ENCODE assay signal across 19 mouse cellular contexts in the genomic region with DNA sequence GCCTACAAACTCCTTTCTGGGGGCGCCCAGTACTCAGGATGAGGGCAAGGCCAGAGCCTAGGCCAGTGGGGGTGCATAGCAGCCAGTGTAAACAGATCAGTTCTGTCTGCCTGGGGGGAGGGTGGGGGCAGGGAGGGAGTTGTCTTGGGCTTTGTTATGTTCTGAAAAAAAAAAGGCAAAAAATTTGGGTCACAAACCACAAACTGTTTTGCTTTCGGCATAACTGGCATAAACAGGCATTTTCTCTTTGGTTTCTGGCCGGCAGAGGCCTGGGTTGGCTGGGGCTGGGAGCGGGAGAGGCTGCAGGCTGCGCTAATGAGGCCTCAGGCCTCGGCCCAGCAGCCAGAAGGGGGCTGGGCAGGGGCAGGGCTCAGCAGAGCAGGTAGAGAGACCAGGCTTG. TPM values are rescaled to one million over a fixed set of nuclear protein-coding genes. Genes with fewer than 3 reads are reported as not detected.
DNase-seq lines count a peak whose midpoint lies in the region; ATAC-seq lines count a peak whose summit lies in the region.
"Had no signal": no experiment of that assay in that cellular context is flagged by ENCODE, and none has a peak within 500 bp of the region (broad histone marks: within the 10 kb centered on the region; RNA-seq: fewer than 3 reads in every experiment).

No protein-coding gene starts in this region.

- H3K4me3 ChIP-seq in forebrain, embryonic 11.5 days (ENCODE audit: low read depth, low read length), result no peak overlapping the region
- no peak overlapping the region for H3K4me3 ChIP-seq in forebrain, embryonic 15.5 days
- H3K4me3 ChIP-seq in liver, embryonic 12.5 days, result no peak overlapping the region
- no peak overlapping the region for H3K4me3 ChIP-seq in liver, embryonic 13.5 days (replicated peaks)
- H3K4me3 ChIP-seq: erythroblast, embryonic 14.5 days; heart, adult 2 months had no signal

- ATAC-seq in forebrain, embryonic 11.5 days (replicated peaks; ENCODE audit: low FRiP score), result no peak
- no peak for ATAC-seq in forebrain, embryonic 15.5 days (replicated peaks)
- ATAC-seq in liver, embryonic 12.5 days, result no peak
- ATAC-seq in liver, embryonic 13.5 days (ENCODE audit: low read depth), result 0 out of 2 replicates have a peak, but pooled peaks have one; percentile 24
- ATAC-seq: lung, postnatal 0 days; midbrain, embryonic 16.5 days had no signal

- no peak overlapping the region for H3K9ac ChIP-seq in forebrain, embryonic 11.5 days (ENCODE audit: low read length)
- no peak overlapping the region for H3K9ac ChIP-seq in forebrain, embryonic 15.5 days (replicated peaks)
- no peak overlapping the region for H3K9ac ChIP-seq in liver, embryonic 12.5 days
- H3K9ac ChIP-seq in liver, embryonic 13.5 days, result no peak overlapping the region

- H3K9me3 ChIP-seq in forebrain, embryonic 11.5 days (ENCODE audit: control insufficient read depth, low read length), result no peaks in the 10 kb centered on the region
- H3K9me3 ChIP-seq in forebrain, embryonic 15.5 days, result no peaks in the 10 kb centered on the region
- H3K9me3 ChIP-seq in liver, embryonic 12.5 days (replicated peaks), result no peaks in the 10 kb centered on the region
- no peaks in the 10 kb centered on the region for H3K9me3 ChIP-seq in liver, embryonic 13.5 days (replicated peaks)

- no peak overlapping the region for H3K4me2 ChIP-seq in forebrain, embryonic 11.5 days (ENCODE audit: low read depth, low read length, severe bottlenecking)
- H3K4me2 ChIP-seq in forebrain, embryonic 15.5 days (replicated peaks), result no peak overlapping the region
- H3K4me2 ChIP-seq in liver, embryonic 12.5 days, result no peak overlapping the region
- no peak overlapping the region for H3K4me2 ChIP-seq in liver, embryonic 13.5 days

- H3K27ac ChIP-seq in forebrain, embryonic 11.5 days (ENCODE audit: low read depth, low read length), result no peak overlapping the region
- no peak overlapping the region for H3K27ac ChIP-seq in forebrain, embryonic 15.5 days (replicated peaks)
- H3K27ac ChIP-seq in liver, embryonic 12.5 days, result 0 out of 2 replicates have a peak overlapping the region, but pooled peaks have one; percentile 15
- H3K27ac ChIP-seq in liver, embryonic 13.5 days, result no peak overlapping the region
- H3K27ac ChIP-seq: heart, adult 2 months had no signal

- WGBS in forebrain, embryonic 11.5 days, result 27% methylated on average over 6 of the region's 6 CpGs
- WGBS in forebrain, embryonic 15.5 days, result 29% methylated on average over 6 of the region's 6 CpGs
- 44% methylated on average over 6 of the region's 6 CpGs for WGBS in liver, embryonic 12.5 days (ENCODE audit: insufficient replicate concordance)
- WGBS in liver, embryonic 13.5 days (ENCODE audit: insufficient replicate concordance), result 45% methylated on average over 6 of the region's 6 CpGs

- H3K4me1 ChIP-seq in forebrain, embryonic 11.5 days (replicated peaks; ENCODE audit: control insufficient read depth, insufficient read depth, low read length), result no peaks in the 10 kb centered on the region
- H3K4me1 ChIP-seq in forebrain, embryonic 15.5 days, result no peaks in the 10 kb centered on the region
- H3K4me1 ChIP-seq in liver, embryonic 12.5 days, result peaks cover 9% of the 10 kb centered on the region
- peaks cover 15% of the 10 kb centered on the region for H3K4me1 ChIP-seq in liver, embryonic 13.5 days (replicated peaks)

- no peaks in the 10 kb centered on the region for H3K36me3 ChIP-seq in forebrain, embryonic 11.5 days (ENCODE audit: control insufficient read depth, insufficient read depth, low read length)
- H3K36me3 ChIP-seq in forebrain, embryonic 15.5 days, result no peaks in the 10 kb centered on the region
- H3K36me3 ChIP-seq in liver, embryonic 12.5 days, result no peaks in the 10 kb centered on the region
- H3K36me3 ChIP-seq in liver, embryonic 13.5 days, result no peaks in the 10 kb centered on the region

- H3K27me3 ChIP-seq in forebrain, embryonic 11.5 days (ENCODE audit: control insufficient read depth, insufficient read depth, low read length), result no peaks in the 10 kb centered on the region
- H3K27me3 ChIP-seq in forebrain, embryonic 15.5 days, result no peaks in the 10 kb centered on the region
- peaks cover 39% of the 10 kb centered on the region for H3K27me3 ChIP-seq in liver, embryonic 12.5 days (replicated peaks)
- peaks cover 2% of the 10 kb centered on the region; the same call in 1 of the 2 replicates for H3K27me3 ChIP-seq in liver, embryonic 13.5 days

- peak; percentile 42 for DNase-seq in forebrain, embryonic 11.5 days (ENCODE audit: low spot score)
- DNase-seq in liver, result no peak
- DNase-seq in liver, embryonic 13.5 days, result no peak
- DNase-seq in kidney, postnatal 4 days, result no peak
- no peak for DNase-seq in urinary bladder, postnatal 4 days (ENCODE audit: low spot score in 2 of 2)
- DNase-seq: adrenal gland, postnatal 14 days; cerebellum, adult 2 months; gastrocnemius, postnatal 10 days; heart, adult 2 months; kidney, adult 18-20 months; layer of hippocampus, adult 9-11 months; thymus, postnatal 14 days had no signal

RNA-seq across cellular contexts. Expression of a gene that starts 19.9 kb away (rescaled TPM):
- polyA plus RNA-seq in forebrain, embryonic 11.5 days (2014; fragmentation: Nextera tagmentation; extraction: Ambion mirVana), result 121 and 141 TPM in 2 replicates
- 60.0 and 64.7 TPM in 2 replicates for polyA plus RNA-seq in forebrain, embryonic 15.5 days (2015; fragmentation: Nextera tagmentation; extraction: Ambion mirVana)
- 354 and 377 TPM in 2 replicates for polyA plus RNA-seq in liver, embryonic 12.5 days (2016; fragmentation: Nextera tagmentation; extraction: Ambion mirVana)
- polyA plus RNA-seq in liver, embryonic 13.5 days (2015; fragmentation: Nextera tagmentation; extraction: Ambion mirVana), result 369 and 378 TPM in 2 replicates

RNA-seq across cellular contexts. Expression of a gene that starts 23.1 kb away (rescaled TPM):
- not detected in 2 replicates for polyA plus RNA-seq in forebrain, embryonic 11.5 days (2014; fragmentation: Nextera tagmentation; extraction: Ambion mirVana)
- 0.04 and 0.11 TPM in 2 replicates for polyA plus RNA-seq in forebrain, embryonic 15.5 days (2015; fragmentation: Nextera tagmentation; extraction: Ambion mirVana)
- polyA plus RNA-seq in liver, embryonic 12.5 days (2016; fragmentation: Nextera tagmentation; extraction: Ambion mirVana), result not detected in 2 replicates
- not detected in 2 replicates for polyA plus RNA-seq in liver, embryonic 13.5 days (2015; fragmentation: Nextera tagmentation; extraction: Ambion mirVana)
- polyA plus RNA-seq: heart, adult 2 months; liver, adult 2 months; lung, postnatal 0 days; midbrain, embryonic 16.5 days; spleen, adult 2 months had no signal
